Mouse (Mus musculus) lung, postnatal 0 days (tissue): ENCODE measurements around the gene Psma6. TPM values are rescaled to one million over a fixed set of nuclear protein-coding genes. Genes with fewer than 3 reads are reported as not detected.
"Not testable (repeated sequence)": the region's sequence is repeated elsewhere in the genome, so short reads cannot be mapped to it uniquely, and the experiment has no call there.

Experiments
- ATAC-seq: fragments of 200-750 bp; cut with Nextera tagmentation; 2 replicates; pipeline ENCODE4 v1.8.0; 2017; ENCODE audit warnings: moderate library complexity
- DNase-seq: peaks from one replicate; pipeline ENCODE4 v3.0.0-alpha.2; 2016; ENCODE audit warnings: low spot score
- H3K27ac ChIP-seq: fragments of 300-500 bp; sonication (generic); 2 replicates; pipeline ENCODE4 v1.5.1; 2014; ENCODE audit warnings: antibody characterized with exemption, mild to moderate bottlenecking, low read length, mixed read lengths
- H3K27me3 ChIP-seq: fragments of 300-500 bp; sonication (generic); replicated peaks from 2 replicates; pipeline ENCODE4 v1.6.1; 2014; ENCODE audit warnings: low read length, mixed read lengths; ENCODE audit not compliant: insufficient read depth
- H3K36me3 ChIP-seq: fragments of 300-500 bp; sonication (generic); 2 replicates; pipeline ENCODE4 v1.6.1; 2014; ENCODE audit warnings: low read length, mixed read lengths; ENCODE audit not compliant: insufficient read depth
- H3K4me1 ChIP-seq: fragments of 300-500 bp; sonication (generic); 2 replicates; pipeline ENCODE4 v1.6.1; 2014; ENCODE audit warnings: antibody characterized with exemption, low read depth, low read length, mixed read lengths; ENCODE audit not compliant: insufficient read depth
- H3K4me2 ChIP-seq: fragments of 300-500 bp; sonication (generic); replicated peaks from 2 replicates; pipeline ENCODE4 v1.6.1; 2014; ENCODE audit warnings: low read depth, mild to moderate bottlenecking, low read length, moderate library complexity, mixed read lengths
- H3K4me3 ChIP-seq: fragments of 300-500 bp; sonication (generic); 2 replicates; pipeline ENCODE4 v1.5.1; 2014; ENCODE audit warnings: low read depth, low read length
- H3K9ac ChIP-seq: fragments of 300-500 bp; sonication (generic); replicated peaks from 2 replicates; pipeline ENCODE4 v1.6.1; 2014; ENCODE audit warnings: low read depth, mild to moderate bottlenecking
- H3K9me3 ChIP-seq: fragments of 300-500 bp; sonication (generic); 2 replicates; pipeline ENCODE4 v1.6.1; 2016; ENCODE audit warnings: low read length, mixed read lengths
- CTCF ChIP-seq: IDR thresholded peaks from 2 replicates; pipeline ENCODE4 v1.5.1; 2016; ENCODE audit warnings: antibody characterized with exemption, mild to moderate bottlenecking
- EP300 ChIP-seq: IDR thresholded peaks from 2 replicates; pipeline ENCODE4 v1.6.1; 2016; ENCODE audit warnings: antibody characterized with exemption, mild to moderate bottlenecking, control low read depth
- WGBS: fragments of 180-500 bp; shearing (Covaris S2); extraction: QIAGEN DNeasy Blood & Tissue Kit; methylation state at CpG from one replicate; pipeline ENCODE4 v1.1.7; 2014; 5-methylcytosine and 5-hydroxymethylcytosine counted together
- polyA plus RNA-seq: library from polyadenylated mRNA; unstranded; fragments of >200 nt; fragmentation: Nextera tagmentation; extraction: Ambion mirVana; gene quantifications from 2 replicates; pipeline ENCODE4 v1.2.1, GENCODE M21; 2015

Gene Psma6
- polyA plus RNA-seq: 281 and 292 TPM in 2 replicates

- DNase-seq: no peak
- Histone ChIP-seq H3K27me3 (no peaks in the 10 kb centered on the region), H3K9ac (no peak within 1 kb of the TSS), H3K27ac (no peak within 1 kb of the TSS), H3K9me3 (no peaks in the 10 kb centered on the region), H3K36me3 (no peaks in the 10 kb centered on the region), H3K4me3 (no peak within 1 kb of the TSS), H3K4me1 (peaks cover 7% of the 10 kb centered on the region; the same call in 1 of the 2 replicates), H3K4me2 (no peak within 1 kb of the TSS)
- no peak for TF ChIP-seq EP300
- no peak for TF ChIP-seq CTCF
- 71% methylated on average over 10 of the region's 10 CpGs for WGBS
- no peak for ATAC-seq
These were observed at the start of gene Psma6 for GRCm38 (mm10) chr12:55384023-55384749. Gene Psma6, plus strand, starts transcription at chr12:55384222.

DNA sequence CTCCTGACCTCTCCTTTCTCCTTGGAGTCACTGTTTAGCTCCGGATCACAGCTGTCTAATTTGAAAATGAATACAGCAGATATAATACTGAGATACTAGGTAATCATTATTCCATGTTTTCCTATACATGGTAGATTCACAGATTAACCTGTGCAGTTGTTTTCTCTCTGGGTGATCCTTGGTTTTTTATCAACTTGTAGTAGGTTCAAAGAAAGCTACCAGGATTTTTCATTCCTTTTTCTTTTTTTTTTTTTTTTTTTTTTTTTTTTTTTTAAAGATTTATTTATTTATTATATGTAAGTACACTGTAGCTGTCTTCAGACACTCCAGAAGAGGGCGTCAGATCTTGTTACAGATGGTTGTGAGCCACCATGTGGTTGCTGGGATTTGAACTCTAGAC is 45.5 kb upstream of the Psma6 start:
- H3K36me3 ChIP-seq, H3K4me1 ChIP-seq, H3K27ac ChIP-seq, ATAC-seq, H3K4me3 ChIP-seq, H3K9ac ChIP-seq, H3K9me3 ChIP-seq, H3K27me3 ChIP-seq, DNase-seq, H3K4me2 ChIP-seq: not testable (repeated sequence)
- 92% methylated on average over 1 of the region's 2 CpGs for WGBS

- WGBS: 55% methylated on average over 1 of the region's 1 CpGs
- not testable (repeated sequence) for H3K4me3 ChIP-seq, H3K9me3 ChIP-seq, H3K36me3 ChIP-seq, H3K4me2 ChIP-seq, H3K27ac ChIP-seq, ATAC-seq, DNase-seq, H3K9ac ChIP-seq, H3K27me3 ChIP-seq, H3K4me1 ChIP-seq
These were observed 41.0 kb upstream of the Psma6 start for GRCm38 (mm10) chr12:55343045-55343444.

- H3K9ac ChIP-seq: no peak overlapping the region
- no peak overlapping the region for H3K4me3 ChIP-seq
- H3K27ac ChIP-seq: no peak overlapping the region
- no peaks in the 10 kb centered on the region for H3K9me3 ChIP-seq
- ATAC-seq: no peak
- TF ChIP-seq EP300 (no peak), CTCF (no peak)
- H3K4me2 ChIP-seq: no peak overlapping the region
- 87% methylated on average over 11 of the region's 11 CpGs for WGBS
- H3K27me3 ChIP-seq: no peaks in the 10 kb centered on the region
- no peak for DNase-seq
- H3K4me1 ChIP-seq: no peaks in the 10 kb centered on the region
- no peaks in the 10 kb centered on the region for H3K36me3 ChIP-seq
These were observed 40.0 kb upstream of the Psma6 start for GRCm38 (mm10) chr12:55343998-55344397.

GRCm38 (mm10) chr12:55344583-55344982 is 39.4 kb upstream of the Psma6 start:
- no peak overlapping the region for H3K9ac ChIP-seq
- no peaks in the 10 kb centered on the region for H3K36me3 ChIP-seq
- H3K4me2 ChIP-seq: no peak overlapping the region
- whole genome bisulfite sequencing: 63% methylated on average over 13 of the region's 13 CpGs
- ATAC-seq (no peak), DNase-seq (no peak)
- TF ChIP-seq EP300 (no peak), CTCF (peak; percentile 28; the same call in 1 of the 2 replicates)
- H3K4me3 ChIP-seq: no peak overlapping the region
- H3K27ac ChIP-seq: no peak overlapping the region
- H3K27me3 ChIP-seq: no peaks in the 10 kb centered on the region
- H3K9me3 ChIP-seq: no peaks in the 10 kb centered on the region
- no peaks in the 10 kb centered on the region for H3K4me1 ChIP-seq

DNA sequence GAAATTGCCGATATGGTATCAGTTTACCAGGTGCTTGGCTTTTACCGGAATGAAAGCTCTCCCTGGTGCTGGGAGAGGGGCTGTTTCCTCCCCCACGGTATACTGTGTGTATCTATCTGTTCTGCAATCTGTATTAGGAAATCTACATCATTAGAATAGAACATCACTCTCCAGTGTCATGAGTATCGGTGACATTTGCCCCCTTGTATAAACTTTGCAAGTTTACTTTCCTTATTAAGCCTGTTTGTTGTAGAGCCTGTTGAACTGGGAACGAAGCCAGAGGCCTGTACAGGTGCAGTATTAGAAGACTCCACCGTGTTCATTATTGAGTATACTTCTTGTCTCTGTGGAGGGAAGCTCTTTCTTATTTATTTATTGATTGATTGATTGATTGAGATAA is 30.6 kb upstream of the Psma6 start:
- H3K36me3 ChIP-seq: no peaks in the 10 kb centered on the region
- peak; percentile 72 for DNase-seq
- no peak overlapping the region for H3K9ac ChIP-seq
- no peaks in the 10 kb centered on the region for H3K9me3 ChIP-seq
- TF ChIP-seq EP300 (no peak), CTCF (no peak)
- peak overlapping the region; percentile 25; the same call in 1 of the 2 replicates for H3K4me2 ChIP-seq
- no peaks in the 10 kb centered on the region for H3K27me3 ChIP-seq
- no peak overlapping the region for H3K4me3 ChIP-seq
- ATAC-seq: peak; percentile 71
- 0 out of 2 replicates have a peak overlapping the region, but pooled peaks have one; percentile 35 for H3K27ac ChIP-seq
- no peaks in the 10 kb centered on the region for H3K4me1 ChIP-seq
- WGBS: 19% methylated on average over 6 of the region's 6 CpGs

DNA sequence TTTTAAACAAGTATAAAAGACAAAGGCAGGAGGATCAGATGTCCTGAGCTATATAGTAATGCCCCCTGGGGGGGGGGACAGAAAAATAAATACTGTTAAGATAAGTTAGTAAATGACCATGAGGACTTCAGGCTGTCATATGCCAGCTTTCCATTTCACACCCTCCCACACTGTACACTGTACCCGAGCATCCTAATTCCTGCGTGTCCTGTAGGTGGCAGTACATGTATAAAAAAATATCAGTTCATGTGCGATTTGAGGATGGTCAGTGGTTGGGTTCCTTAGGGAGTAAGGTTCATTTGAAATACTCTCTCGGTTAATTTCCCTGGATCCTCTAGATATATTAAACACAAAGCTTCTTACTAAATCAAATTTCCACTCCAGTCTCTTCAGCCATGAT is 29.1 kb upstream of the Psma6 start:
- ATAC-seq: peak; percentile 72
- Histone ChIP-seq H3K4me2 (no peak overlapping the region), H3K36me3 (no peaks in the 10 kb centered on the region), H3K9ac (no peak overlapping the region), H3K4me3 (no peak overlapping the region), H3K9me3 (no peaks in the 10 kb centered on the region), H3K27ac (no peak overlapping the region), H3K27me3 (no peaks in the 10 kb centered on the region), H3K4me1 (no peaks in the 10 kb centered on the region)
- DNase-seq: peak; percentile 72
- TF ChIP-seq EP300: no peak
- peak; percentile 79 for TF ChIP-seq CTCF
- WGBS: 52% methylated on average over 4 of the region's 4 CpGs
